Mouse (Mus musculus) kidney, adult 2 months (tissue): ENCODE measurements around the gene Tcf12. TPM values are rescaled to one million over a fixed set of nuclear protein-coding genes. Genes with fewer than 3 reads are reported as not detected.

Experiments
- DNase-seq: peaks from one replicate; pipeline ENCODE4 v3.0.0; 2021
- H3K27ac ChIP-seq: fragments of 200-500 bp; 2 replicates; pipeline ENCODE4 v1.5.1; 2012; ENCODE audit warnings: low read depth, low read length, control low read depth, inconsistent platforms; ENCODE audit not compliant: insufficient read depth
- H3K27me3 ChIP-seq: fragments of 200-500 bp; replicated peaks from 2 replicates; pipeline ENCODE4 v1.6.1; 2012; ENCODE audit warnings: mild to moderate bottlenecking, moderate library complexity, low read length, inconsistent platforms; ENCODE audit not compliant: control insufficient read depth, insufficient read depth
- H3K36me3 ChIP-seq: fragments of 200-500 bp; 2 replicates; pipeline ENCODE4 v1.6.1; 2012; ENCODE audit warnings: mild to moderate bottlenecking, moderate library complexity, low read length, inconsistent platforms; ENCODE audit not compliant: control insufficient read depth, insufficient read depth
- H3K4me1 ChIP-seq: fragments of 200-500 bp; 2 replicates; pipeline ENCODE4 v1.6.1; 2011; ENCODE audit warnings: low read length; ENCODE audit not compliant: control insufficient read depth, insufficient read depth
- H3K4me3 ChIP-seq: fragments of 200-500 bp; 2 replicates; pipeline ENCODE4 v1.5.1; 2011; ENCODE audit warnings: mild to moderate bottlenecking, low read depth, low read length, control low read depth; ENCODE audit not compliant: insufficient read depth
- CTCF ChIP-seq: fragments of 200-500 bp; conservative IDR thresholded peaks from 2 replicates; pipeline ENCODE4 v1.5.1; 2011; ENCODE audit warnings: low read depth, mild to moderate bottlenecking, control low read depth, low read length, moderate library complexity, mixed read lengths; ENCODE audit not compliant: insufficient read depth, insufficient read length
- POLR2A ChIP-seq: fragments of 200-500 bp; IDR thresholded peaks from one replicate; pipeline ENCODE4 v1.6.1; 2011; ENCODE audit warnings: low read depth, low read length, control low read depth
- WGBS: fragments of 180-500 bp; shearing (Covaris S2); methylation state at CpG from one replicate; pipeline ENCODE4 v1.1.7; 2018; 5-methylcytosine and 5-hydroxymethylcytosine counted together
- polyA plus RNA-seq: library from polyadenylated mRNA; depleted of rRNA; stranded (reverse); fragments of >200 nt; gene quantifications from 2 replicates; pipeline ENCODE4 v1.2.3, GENCODE M21; 2012

Tcf12 gene
- polyA plus RNA-seq, 1 experiment = 50.0 TPM

DNA sequence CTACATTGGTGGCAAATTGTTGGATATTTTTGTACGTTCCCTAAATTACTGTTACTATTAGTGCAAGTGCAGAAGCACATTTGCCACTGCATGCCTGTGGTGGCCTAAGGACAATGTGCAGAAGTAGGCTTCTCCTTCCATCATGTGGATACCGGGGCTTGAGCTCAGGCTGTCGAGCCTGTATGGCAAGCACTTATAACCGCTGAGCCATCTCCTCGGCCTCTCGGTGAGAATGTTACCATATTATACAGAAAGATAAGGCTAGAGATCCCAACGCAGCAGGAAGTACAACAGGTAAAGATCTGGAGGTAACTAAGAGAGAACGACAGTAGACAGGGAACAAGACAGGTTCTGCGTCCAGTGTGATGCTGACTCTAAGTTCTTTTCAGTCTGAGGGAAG is 263.8 kb downstream of the Tcf12 start:
- Histone ChIP-seq H3K4me3 (no peak overlapping the region), H3K27ac (no peak overlapping the region), H3K27me3 (no peaks in the 10 kb centered on the region), H3K36me3 (peaks cover 1% of the 10 kb centered on the region), H3K4me1 (no peaks in the 10 kb centered on the region)
- WGBS = 95% methylated on average over 9 of the region's 9 CpGs
- no peak for TF ChIP-seq CTCF
- TF ChIP-seq POLR2A = no peak
- DNase-seq = no peak

DNA sequence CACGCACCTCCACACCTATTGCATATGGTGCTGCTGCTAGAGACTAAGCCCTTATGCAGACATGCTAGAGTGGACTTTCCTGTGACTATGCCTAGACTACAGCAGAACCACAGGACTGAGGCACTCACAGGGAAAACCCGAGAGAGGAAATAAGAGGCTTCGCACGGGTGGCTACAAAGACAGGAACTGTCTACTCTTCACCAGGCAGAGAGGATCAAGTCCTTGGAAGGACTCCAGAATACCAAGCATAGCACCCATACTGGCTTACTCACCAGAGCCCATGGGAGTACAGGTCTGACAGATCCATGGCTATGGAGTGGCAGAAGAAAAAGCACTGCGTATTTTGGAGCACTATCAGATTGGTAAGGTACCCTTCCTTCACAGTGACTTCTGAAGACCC is 269.8 kb downstream of the Tcf12 start:
- TF ChIP-seq POLR2A (no peak), CTCF (no peak)
- no peak for DNase-seq
- 86% methylated on average over 5 of the region's 5 CpGs for WGBS
- Histone ChIP-seq H3K4me1 (0 out of 2 replicates have a peak, but pooled peaks cover 2% of the 10 kb centered on the region), H3K4me3 (no peak overlapping the region), H3K27me3 (no peaks in the 10 kb centered on the region), H3K27ac (no peak overlapping the region), H3K36me3 (peaks cover 1% of the 10 kb centered on the region)

DNA sequence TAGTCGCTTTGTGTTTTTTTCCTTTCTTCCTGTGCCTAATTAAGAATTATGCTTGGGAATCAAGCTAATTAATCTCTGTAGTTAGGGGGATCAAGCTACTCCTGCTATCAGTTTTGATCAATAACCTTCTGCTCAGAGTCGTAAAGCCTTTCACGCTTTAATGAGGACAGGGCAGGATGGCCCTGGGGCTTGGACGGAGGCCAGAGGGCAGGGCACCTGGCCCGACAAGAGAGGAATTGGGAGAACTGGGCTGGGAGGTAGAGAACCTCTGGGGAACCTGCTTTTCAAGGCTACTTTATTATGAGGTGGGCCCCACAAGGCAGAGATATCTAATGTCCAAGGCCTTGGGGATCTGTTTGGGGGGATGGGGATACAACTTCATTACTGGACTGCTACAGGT is 274.3 kb downstream of the Tcf12 start:
- H3K4me1 ChIP-seq = 0 out of 2 replicates have a peak, but pooled peaks cover 2% of the 10 kb centered on the region
- no peaks in the 10 kb centered on the region for H3K27me3 ChIP-seq
- DNase-seq = peak; percentile 24
- H3K4me3 ChIP-seq = no peak overlapping the region
- no peak for TF ChIP-seq CTCF
- no peak for TF ChIP-seq POLR2A
- no peak overlapping the region for H3K27ac ChIP-seq
- no peaks in the 10 kb centered on the region for H3K36me3 ChIP-seq
- WGBS = 25% methylated on average over 5 of the region's 5 CpGs

DNA sequence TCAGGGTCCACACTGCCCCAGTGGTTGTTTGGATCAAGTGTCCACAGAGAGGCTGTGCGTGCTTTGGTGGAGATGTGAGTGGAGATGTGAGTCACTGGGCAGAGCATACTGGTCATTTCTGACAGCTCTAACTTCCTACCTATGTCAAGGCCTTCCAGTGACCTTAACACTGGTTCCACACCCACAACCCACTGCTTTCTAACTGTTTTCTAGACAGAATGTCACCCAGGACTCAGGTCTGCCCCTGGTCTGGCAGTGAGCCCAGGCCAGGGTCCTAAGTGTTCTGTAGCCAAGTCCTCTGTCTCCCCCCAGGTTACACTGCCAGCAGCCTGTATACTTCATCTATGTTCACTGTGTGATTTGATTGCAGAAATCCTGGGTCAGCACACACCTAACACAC is 275.3 kb downstream of the Tcf12 start:
- no peaks in the 10 kb centered on the region for H3K27me3 ChIP-seq
- H3K4me3 ChIP-seq = no peak overlapping the region
- H3K36me3 ChIP-seq = no peaks in the 10 kb centered on the region
- no peak for TF ChIP-seq CTCF
- no peak for TF ChIP-seq POLR2A
- 96% methylated on average over 1 of the region's 1 CpGs for WGBS
- no peak overlapping the region for H3K27ac ChIP-seq
- 0 out of 2 replicates have a peak, but pooled peaks cover 2% of the 10 kb centered on the region for H3K4me1 ChIP-seq
- DNase-seq = no peak

DNA sequence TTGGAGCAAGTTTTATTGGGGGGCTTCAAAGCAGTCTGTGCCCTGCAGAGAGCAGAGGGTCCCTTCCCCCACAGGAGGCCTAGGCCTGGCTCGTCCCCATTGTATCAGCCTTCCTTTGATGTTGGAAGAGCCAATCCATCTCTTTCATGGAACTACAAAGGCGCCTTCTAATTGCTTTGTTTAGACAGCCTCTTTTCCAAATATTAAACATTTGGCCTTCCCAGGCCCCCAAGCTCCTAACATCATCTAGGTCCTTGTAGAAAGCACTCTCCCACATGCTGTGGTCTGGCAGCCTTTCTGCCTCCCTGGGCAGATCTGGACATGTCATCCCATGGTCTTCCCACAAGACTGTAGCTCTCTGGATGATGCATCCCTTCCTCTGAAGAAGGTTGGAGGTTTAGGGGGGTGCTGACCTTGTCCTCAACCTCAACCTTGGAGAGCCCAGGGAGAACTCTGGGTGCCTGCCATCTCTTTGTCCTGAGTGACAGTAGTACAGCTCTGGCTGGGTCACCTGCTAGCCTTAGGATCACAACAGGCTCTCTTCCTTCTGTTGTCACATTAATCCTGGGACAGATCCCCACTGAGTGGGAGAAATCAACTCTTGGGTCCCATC is 276.4 kb downstream of the Tcf12 start:
- no peak for DNase-seq

DNA sequence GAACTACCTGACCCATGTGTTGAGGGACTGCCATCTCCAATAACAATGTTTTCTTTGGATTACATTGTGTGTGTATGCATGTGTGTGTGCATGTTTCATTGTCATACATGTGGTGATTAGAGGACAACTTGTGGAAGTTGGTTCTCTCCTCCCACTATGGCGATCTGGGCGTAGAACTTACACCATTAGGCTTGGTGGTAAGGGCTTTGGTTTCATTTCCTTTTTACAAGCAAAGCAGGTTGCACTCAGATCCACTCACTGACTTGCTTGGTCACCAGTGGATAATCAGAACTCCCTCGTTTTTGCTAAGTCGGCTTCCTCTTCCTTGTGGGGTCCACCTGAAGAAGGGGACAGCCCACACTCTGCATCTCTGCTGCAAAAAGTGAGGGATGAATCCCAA is 277.0 kb downstream of the Tcf12 start:
- Histone ChIP-seq H3K36me3 (no peaks in the 10 kb centered on the region), H3K27ac (no peak overlapping the region), H3K27me3 (no peaks in the 10 kb centered on the region), H3K4me3 (no peak overlapping the region), H3K4me1 (0 out of 2 replicates have a peak, but pooled peaks cover 2% of the 10 kb centered on the region)
- WGBS = 50% methylated on average over 4 of the region's 4 CpGs
- DNase-seq = no peak
- TF ChIP-seq CTCF (no peak), POLR2A (no peak)

More for the DNA sequence above, 276.4 kb downstream of the Tcf12 start:
- Histone ChIP-seq H3K36me3 (no peaks in the 10 kb centered on the region), H3K4me3 (no peak overlapping the region), H3K4me1 (0 out of 2 replicates have a peak, but pooled peaks cover 2% of the 10 kb centered on the region), H3K27ac (no peak overlapping the region), H3K27me3 (no peaks in the 10 kb centered on the region)
- 84% methylated on average over 2 of the region's 2 CpGs for WGBS
- TF ChIP-seq POLR2A (no peak), CTCF (no peak)

DNA sequence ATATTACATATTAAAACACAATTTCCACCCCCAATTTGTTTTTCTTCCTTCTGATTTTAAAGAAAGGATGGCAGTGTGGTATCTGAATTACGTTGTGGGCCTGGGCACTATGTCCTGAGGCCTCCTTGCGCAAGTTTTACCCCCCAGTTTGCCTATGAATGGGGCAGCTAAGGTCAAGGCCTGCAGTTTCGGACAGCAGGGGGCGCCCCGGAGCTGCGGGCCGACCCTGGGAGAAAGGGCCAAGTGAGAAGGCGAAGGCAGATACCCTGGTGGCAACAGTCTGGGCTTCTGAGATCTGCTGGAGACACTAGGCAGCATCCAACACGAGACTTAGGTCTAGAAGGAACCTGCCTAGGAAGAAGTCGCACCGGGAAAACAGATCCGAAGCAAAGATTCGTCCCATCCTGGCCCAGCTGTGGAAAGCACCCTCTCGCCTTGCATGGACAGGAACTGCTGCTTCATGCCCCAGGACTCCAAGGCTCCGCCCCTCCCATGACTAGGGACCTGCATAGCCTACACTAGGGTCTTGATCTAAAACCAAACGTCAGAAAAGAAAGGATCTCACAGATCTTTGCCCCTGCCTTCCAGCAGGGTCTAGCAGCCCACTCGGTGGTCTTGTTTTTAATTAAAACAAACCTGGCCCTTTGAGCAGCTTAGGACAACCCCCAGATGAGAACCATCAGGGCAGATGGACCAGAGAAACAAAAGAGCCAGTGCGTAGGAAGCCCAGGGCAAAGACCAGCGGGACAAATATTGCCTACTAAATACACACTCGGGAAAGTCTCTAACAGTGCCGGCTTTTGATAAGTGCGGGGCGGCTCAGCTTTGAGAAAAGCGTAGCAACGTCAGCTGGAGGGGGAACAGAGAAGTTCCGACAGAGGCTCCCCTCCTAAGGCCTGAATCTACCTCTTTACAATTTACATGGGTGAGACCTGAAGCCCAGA is 279.6 kb downstream of the Tcf12 start:
- H3K4me3 ChIP-seq = no peak overlapping the region
- peak; percentile 59 for DNase-seq
- no peaks in the 10 kb centered on the region for H3K27me3 ChIP-seq
- TF ChIP-seq POLR2A (no peak), CTCF (peak; percentile 79)
- H3K36me3 ChIP-seq = no peaks in the 10 kb centered on the region
- WGBS = 58% methylated on average over 26 of the region's 26 CpGs
- no peak overlapping the region for H3K27ac ChIP-seq
- H3K4me1 ChIP-seq = 0 out of 2 replicates have a peak, but pooled peaks cover under 1% of the 10 kb centered on the region
